Mouse (Mus musculus): Measurements from ENCODE around the gene Cntnap2. TPM values are rescaled to one million over a fixed set of nuclear protein-coding genes. Genes with fewer than 3 reads are reported as not detected.
"Not testable (repeated sequence)": the region's sequence is repeated elsewhere in the genome, so short reads cannot be mapped to it uniquely, and the experiment has no call there.

The Cntnap2 gene
- polyA plus RNA-seq, 1 experiment from 2014 or later: 3.8 TPM

- no peaks in the 10 kb centered on the region for H3K9me3 ChIP-seq (ENCODE audit: control insufficient read depth, low read depth, low read length)
- no peaks in the 10 kb centered on the region for H3K36me3 ChIP-seq (ENCODE audit: control insufficient read depth, insufficient read depth, low read length)
- ATAC-seq (ENCODE audit: insufficient number of reproducible peaks, insufficient read depth, low FRiP score, low read depth): no peak
- no peaks in the 10 kb centered on the region for H3K4me1 ChIP-seq (ENCODE audit: control insufficient read depth, insufficient read depth, low read length)
- no peak overlapping the region for H3K27ac ChIP-seq (ENCODE audit: low read length)
- 84% methylated on average over 2 of the region's 2 CpGs for WGBS
- H3K9ac ChIP-seq (replicated peaks; ENCODE audit: low read depth, low read length): no peak overlapping the region
- no peaks in the 10 kb centered on the region for H3K27me3 ChIP-seq (ENCODE audit: control insufficient read depth, insufficient read depth, low read length)
- no peak overlapping the region for H3K4me2 ChIP-seq (replicated peaks; ENCODE audit: low read depth, low read length)
- H3K4me3 ChIP-seq (ENCODE audit: low read depth, low read length): no peak overlapping the region
Measured at GRCm38 (mm10) chr6:46450917-46451638, 1391.9 kb downstream of the Cntnap2 start.

GRCm38 (mm10) chr6:46472683-46473082 is 1413.5 kb downstream of the Cntnap2 start:
- H3K4me1 ChIP-seq (ENCODE audit: control insufficient read depth, insufficient read depth, low read length): no peaks in the 10 kb centered on the region
- H3K27me3 ChIP-seq (ENCODE audit: control insufficient read depth, insufficient read depth, low read length): no peaks in the 10 kb centered on the region
- no peak overlapping the region for H3K4me3 ChIP-seq (ENCODE audit: low read depth, low read length)
- no peaks in the 10 kb centered on the region for H3K9me3 ChIP-seq (ENCODE audit: control insufficient read depth, low read depth, low read length)
- no peak overlapping the region for H3K4me2 ChIP-seq (replicated peaks; ENCODE audit: low read depth, low read length)
- H3K27ac ChIP-seq (ENCODE audit: low read length): no peak overlapping the region
- no peak for ATAC-seq (ENCODE audit: insufficient number of reproducible peaks, insufficient read depth, low FRiP score, low read depth)
- H3K9ac ChIP-seq (replicated peaks; ENCODE audit: low read depth, low read length): no peak overlapping the region
- 78% methylated on average over 4 of the region's 4 CpGs for WGBS
- H3K36me3 ChIP-seq (ENCODE audit: control insufficient read depth, insufficient read depth, low read length): no peaks in the 10 kb centered on the region

- Histone ChIP-seq H3K4me3 (ENCODE audit: low read depth, low read length) (no peak overlapping the region), H3K4me2 (replicated peaks; ENCODE audit: low read depth, low read length) (no peak overlapping the region), H3K27ac (ENCODE audit: low read length) (no peak overlapping the region), H3K36me3 (ENCODE audit: control insufficient read depth, insufficient read depth, low read length) (no peaks in the 10 kb centered on the region), H3K9ac (replicated peaks; ENCODE audit: low read depth, low read length) (no peak overlapping the region), H3K4me1 (ENCODE audit: control insufficient read depth, insufficient read depth, low read length) (no peaks in the 10 kb centered on the region), H3K9me3 (ENCODE audit: control insufficient read depth, low read depth, low read length) (no peaks in the 10 kb centered on the region), H3K27me3 (ENCODE audit: control insufficient read depth, insufficient read depth, low read length) (no peaks in the 10 kb centered on the region)
- WGBS: 75% methylated on average over 3 of the region's 3 CpGs
- no peak for ATAC-seq (ENCODE audit: insufficient number of reproducible peaks, insufficient read depth, low FRiP score, low read depth)
Measured at GRCm38 (mm10) chr6:46484392-46484791, 1425.2 kb downstream of the Cntnap2 start.

- no peaks in the 10 kb centered on the region for H3K4me1 ChIP-seq (ENCODE audit: control insufficient read depth, insufficient read depth, low read length)
- no peak for ATAC-seq (ENCODE audit: insufficient number of reproducible peaks, insufficient read depth, low FRiP score, low read depth)
- H3K36me3 ChIP-seq (ENCODE audit: control insufficient read depth, insufficient read depth, low read length): no peaks in the 10 kb centered on the region
- H3K4me3 ChIP-seq (ENCODE audit: low read depth, low read length): no peak overlapping the region
- no peak overlapping the region for H3K27ac ChIP-seq (ENCODE audit: low read length)
- no peak overlapping the region for H3K4me2 ChIP-seq (replicated peaks; ENCODE audit: low read depth, low read length)
- WGBS: 60% methylated on average over 1 of the region's 1 CpGs
- no peaks in the 10 kb centered on the region for H3K27me3 ChIP-seq (ENCODE audit: control insufficient read depth, insufficient read depth, low read length)
- H3K9ac ChIP-seq (replicated peaks; ENCODE audit: low read depth, low read length): no peak overlapping the region
- H3K9me3 ChIP-seq (ENCODE audit: control insufficient read depth, low read depth, low read length): no peaks in the 10 kb centered on the region
Measured at GRCm38 (mm10) chr6:46502786-46503185, 1443.6 kb downstream of the Cntnap2 start.

GRCm38 (mm10) chr6:46512841-46513240 is 1453.7 kb downstream of the Cntnap2 start:
- Histone ChIP-seq H3K27ac (ENCODE audit: low read length) (no peak overlapping the region), H3K36me3 (ENCODE audit: control insufficient read depth, insufficient read depth, low read length) (no peaks in the 10 kb centered on the region), H3K27me3 (ENCODE audit: control insufficient read depth, insufficient read depth, low read length) (no peaks in the 10 kb centered on the region), H3K4me1 (ENCODE audit: control insufficient read depth, insufficient read depth, low read length) (no peaks in the 10 kb centered on the region), H3K9ac (replicated peaks; ENCODE audit: low read depth, low read length) (no peak overlapping the region), H3K4me3 (ENCODE audit: low read depth, low read length) (no peak overlapping the region), H3K9me3 (ENCODE audit: control insufficient read depth, low read depth, low read length) (no peaks in the 10 kb centered on the region), H3K4me2 (replicated peaks; ENCODE audit: low read depth, low read length) (no peak overlapping the region)
- no peak for ATAC-seq (ENCODE audit: insufficient number of reproducible peaks, insufficient read depth, low FRiP score, low read depth)
- 85% methylated on average over 1 of the region's 1 CpGs for WGBS

GRCm38 (mm10) chr6:46537586-46537985 is 1478.4 kb downstream of the Cntnap2 start:
- H3K4me2 ChIP-seq (replicated peaks; ENCODE audit: low read depth, low read length); H3K36me3 ChIP-seq (ENCODE audit: control insufficient read depth, insufficient read depth, low read length); ATAC-seq (ENCODE audit: insufficient number of reproducible peaks, insufficient read depth, low FRiP score, low read depth); H3K4me1 ChIP-seq (ENCODE audit: control insufficient read depth, insufficient read depth, low read length); H3K27ac ChIP-seq (ENCODE audit: low read length); H3K9me3 ChIP-seq (ENCODE audit: control insufficient read depth, low read depth, low read length); H3K27me3 ChIP-seq (ENCODE audit: control insufficient read depth, insufficient read depth, low read length); H3K4me3 ChIP-seq (ENCODE audit: low read depth, low read length); H3K9ac ChIP-seq (replicated peaks; ENCODE audit: low read depth, low read length): not testable (repeated sequence)
- WGBS: 94% methylated on average over 2 of the region's 2 CpGs

- Histone ChIP-seq H3K36me3 (ENCODE audit: control insufficient read depth, insufficient read depth, low read length) (no peaks in the 10 kb centered on the region), H3K4me3 (ENCODE audit: low read depth, low read length) (no peak overlapping the region), H3K27ac (ENCODE audit: low read length) (no peak overlapping the region), H3K4me2 (replicated peaks; ENCODE audit: low read depth, low read length) (no peak overlapping the region), H3K9me3 (ENCODE audit: control insufficient read depth, low read depth, low read length) (no peaks in the 10 kb centered on the region), H3K4me1 (ENCODE audit: control insufficient read depth, insufficient read depth, low read length) (no peaks in the 10 kb centered on the region), H3K9ac (replicated peaks; ENCODE audit: low read depth, low read length) (no peak overlapping the region), H3K27me3 (ENCODE audit: control insufficient read depth, insufficient read depth, low read length) (no peaks in the 10 kb centered on the region)
- 80% methylated on average over 2 of the region's 2 CpGs for WGBS
- ATAC-seq (ENCODE audit: insufficient number of reproducible peaks, insufficient read depth, low FRiP score, low read depth): no peak
Measured at GRCm38 (mm10) chr6:46563470-46563869, 1504.3 kb downstream of the Cntnap2 start.

- Histone ChIP-seq H3K4me1 (ENCODE audit: control insufficient read depth, insufficient read depth, low read length) (no peaks in the 10 kb centered on the region), H3K27ac (ENCODE audit: low read length) (no peak overlapping the region), H3K36me3 (ENCODE audit: control insufficient read depth, insufficient read depth, low read length) (no peaks in the 10 kb centered on the region), H3K9me3 (ENCODE audit: control insufficient read depth, low read depth, low read length) (no peaks in the 10 kb centered on the region), H3K4me3 (ENCODE audit: low read depth, low read length) (no peak overlapping the region), H3K27me3 (ENCODE audit: control insufficient read depth, insufficient read depth, low read length) (no peaks in the 10 kb centered on the region), H3K9ac (replicated peaks; ENCODE audit: low read depth, low read length) (no peak overlapping the region), H3K4me2 (replicated peaks; ENCODE audit: low read depth, low read length) (no peak overlapping the region)
- no peak for ATAC-seq (ENCODE audit: insufficient number of reproducible peaks, insufficient read depth, low FRiP score, low read depth)
- 59% methylated on average over 3 of the region's 3 CpGs for WGBS
Measured at GRCm38 (mm10) chr6:46575055-46575454, 1515.9 kb downstream of the Cntnap2 start.

- Histone ChIP-seq H3K36me3 (ENCODE audit: control insufficient read depth, insufficient read depth, low read length) (no peaks in the 10 kb centered on the region), H3K4me2 (replicated peaks; ENCODE audit: low read depth, low read length) (no peak overlapping the region), H3K4me1 (ENCODE audit: control insufficient read depth, insufficient read depth, low read length) (no peaks in the 10 kb centered on the region), H3K9me3 (ENCODE audit: control insufficient read depth, low read depth, low read length) (no peaks in the 10 kb centered on the region), H3K27me3 (ENCODE audit: control insufficient read depth, insufficient read depth, low read length) (no peaks in the 10 kb centered on the region), H3K27ac (ENCODE audit: low read length) (no peak overlapping the region), H3K4me3 (ENCODE audit: low read depth, low read length) (no peak overlapping the region), H3K9ac (replicated peaks; ENCODE audit: low read depth, low read length) (no peak overlapping the region)
- no peak for ATAC-seq (ENCODE audit: insufficient number of reproducible peaks, insufficient read depth, low FRiP score, low read depth)
Measured at GRCm38 (mm10) chr6:46612365-46612764, 1553.2 kb downstream of the Cntnap2 start.
